Mouse (Mus musculus): ENCODE measurements around the gene Tuba1c. TPM values are rescaled to one million over a fixed set of nuclear protein-coding genes. Genes with fewer than 3 reads are reported as not detected.

Tuba1c gene
- polyA plus RNA-seq, 1 experiment from 2014 or later: 196 TPM

DNA sequence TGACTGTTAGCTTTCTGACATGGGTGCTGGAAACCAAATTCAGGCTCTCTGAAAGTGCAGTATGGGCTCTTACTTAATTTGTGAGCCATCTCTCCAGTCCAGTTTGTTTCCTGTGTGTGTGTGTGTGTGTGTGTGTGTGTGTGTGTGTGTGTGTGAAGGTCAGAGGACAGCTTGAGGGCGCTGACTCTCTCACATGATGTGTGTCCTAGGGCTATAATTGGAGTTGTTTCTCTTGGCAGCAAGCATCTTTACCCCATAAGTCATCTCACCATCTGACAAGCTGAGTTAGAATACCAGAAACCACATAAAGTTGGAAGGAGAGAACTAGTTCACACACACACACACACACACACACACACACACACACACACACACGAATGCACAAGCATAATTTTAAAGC is 18.8 kb upstream of the Tuba1c start:
- Histone ChIP-seq H3K9me3 (replicated peaks; ENCODE audit: control insufficient read depth, low read length) (no peaks in the 10 kb centered on the region), H3K36me3 (ENCODE audit: control insufficient read depth, insufficient read depth, low read length) (no peaks in the 10 kb centered on the region), H3K4me2 (ENCODE audit: low read depth, low read length) (no peak overlapping the region), H3K27ac (ENCODE audit: low read length) (no peak overlapping the region), H3K4me3 (replicated peaks; ENCODE audit: low read length) (no peak overlapping the region), H3K9ac (ENCODE audit: low read length) (no peak overlapping the region), H3K4me1 (ENCODE audit: control insufficient read depth, insufficient read depth, low read length) (peaks cover 2% of the 10 kb centered on the region; the same call in 1 of the 2 replicates), H3K27me3 (ENCODE audit: control insufficient read depth, insufficient read depth, low read length) (no peaks in the 10 kb centered on the region)
- ATAC-seq (ENCODE audit: insufficient read depth, low FRiP score): no peak
- 78% methylated on average over 2 of the region's 2 CpGs for WGBS

DNA sequence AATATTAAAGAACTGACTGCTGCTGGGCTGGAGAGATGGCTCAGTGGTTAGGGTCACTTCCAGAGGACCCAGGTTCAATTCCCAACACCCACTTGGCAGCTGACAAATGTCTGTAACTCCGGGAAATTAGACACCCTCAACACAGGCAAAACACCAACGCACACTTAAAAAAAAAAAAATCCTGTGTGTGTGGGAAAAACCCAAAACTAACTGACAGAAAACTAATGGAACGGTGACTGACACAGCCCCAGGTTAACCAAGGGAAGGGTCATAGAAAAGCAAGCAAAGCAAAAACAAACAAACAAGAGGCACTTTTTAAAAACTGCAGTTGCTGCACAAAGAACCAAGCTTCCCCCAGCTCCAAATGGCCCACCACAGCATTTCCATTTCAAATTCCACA is 17.7 kb upstream of the Tuba1c start:
- no peak overlapping the region for H3K4me2 ChIP-seq (ENCODE audit: low read depth, low read length)
- no peaks in the 10 kb centered on the region for H3K36me3 ChIP-seq (ENCODE audit: control insufficient read depth, insufficient read depth, low read length)
- WGBS: 66% methylated on average over 3 of the region's 3 CpGs
- H3K4me3 ChIP-seq (replicated peaks; ENCODE audit: low read length): no peak overlapping the region
- H3K9ac ChIP-seq (ENCODE audit: low read length): no peak overlapping the region
- H3K27me3 ChIP-seq (ENCODE audit: control insufficient read depth, insufficient read depth, low read length): no peaks in the 10 kb centered on the region
- peaks cover 2% of the 10 kb centered on the region; the same call in 1 of the 2 replicates for H3K4me1 ChIP-seq (ENCODE audit: control insufficient read depth, insufficient read depth, low read length)
- no peak overlapping the region for H3K27ac ChIP-seq (ENCODE audit: low read length)
- ATAC-seq (ENCODE audit: insufficient read depth, low FRiP score): no peak
- H3K9me3 ChIP-seq (replicated peaks; ENCODE audit: control insufficient read depth, low read length): no peaks in the 10 kb centered on the region

DNA sequence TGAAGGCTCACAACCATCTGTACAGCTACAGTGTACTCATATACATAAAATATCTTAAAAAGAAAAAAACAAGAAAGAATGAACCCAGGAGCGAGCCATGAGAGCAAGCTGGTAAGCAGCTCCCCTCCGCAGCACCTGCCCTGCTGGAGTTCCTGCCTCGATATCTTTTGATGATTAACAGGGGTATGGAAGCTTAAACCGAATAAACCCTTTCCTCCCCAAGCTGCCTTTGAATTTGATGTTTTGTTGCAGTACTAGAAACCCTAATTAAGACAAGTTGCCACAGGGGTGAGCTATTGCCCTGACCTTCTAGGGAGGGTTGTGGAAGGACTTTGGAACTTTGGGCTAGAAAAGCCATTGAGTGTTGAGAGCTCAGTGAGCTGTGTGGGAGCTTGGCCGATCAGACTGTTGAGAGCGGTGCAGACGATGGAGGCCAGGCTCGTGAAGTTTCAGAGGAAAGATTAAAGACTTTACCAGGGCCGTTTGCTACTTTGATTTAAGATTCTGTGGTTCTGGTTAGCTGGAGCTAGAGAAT is 15.1 kb upstream of the Tuba1c start:
- Histone ChIP-seq H3K27ac (ENCODE audit: low read length) (no peak overlapping the region), H3K9me3 (replicated peaks; ENCODE audit: control insufficient read depth, low read length) (no peaks in the 10 kb centered on the region), H3K27me3 (ENCODE audit: control insufficient read depth, insufficient read depth, low read length) (no peaks in the 10 kb centered on the region), H3K9ac (ENCODE audit: low read length) (no peak overlapping the region), H3K4me3 (replicated peaks; ENCODE audit: low read length) (no peak overlapping the region), H3K4me1 (ENCODE audit: control insufficient read depth, insufficient read depth, low read length) (no peaks in the 10 kb centered on the region), H3K36me3 (ENCODE audit: control insufficient read depth, insufficient read depth, low read length) (no peaks in the 10 kb centered on the region), H3K4me2 (ENCODE audit: low read depth, low read length) (no peak overlapping the region)
- ATAC-seq (ENCODE audit: insufficient read depth, low FRiP score): no peak
- WGBS: 46% methylated on average over 9 of the region's 9 CpGs

DNA sequence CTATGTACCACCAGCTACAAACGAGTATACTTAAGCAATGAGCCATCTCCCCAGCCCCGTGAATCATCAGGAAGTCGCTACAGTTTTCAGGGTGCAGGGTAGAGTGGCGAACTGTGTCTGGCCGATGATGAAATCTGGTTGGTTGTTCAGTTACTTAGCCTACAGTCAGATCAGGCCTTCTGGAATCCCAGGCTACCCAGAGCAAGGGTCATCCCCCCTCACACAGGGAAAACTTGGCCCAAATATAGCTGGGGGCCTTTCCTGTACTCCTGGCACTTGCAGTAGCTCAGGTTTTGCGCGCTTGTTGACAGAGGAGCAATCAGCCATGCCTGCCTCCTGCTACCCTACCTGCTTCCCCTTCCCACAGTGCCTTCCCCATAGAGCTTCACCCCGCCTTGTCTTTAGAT is 12.3 kb upstream of the Tuba1c start:
- Histone ChIP-seq H3K4me2 (ENCODE audit: low read depth, low read length) (no peak overlapping the region), H3K9me3 (replicated peaks; ENCODE audit: control insufficient read depth, low read length) (0 out of 2 replicates have a peak, but pooled peaks cover 3% of the 10 kb centered on the region), H3K36me3 (ENCODE audit: control insufficient read depth, insufficient read depth, low read length) (no peaks in the 10 kb centered on the region), H3K4me1 (ENCODE audit: control insufficient read depth, insufficient read depth, low read length) (no peaks in the 10 kb centered on the region), H3K4me3 (replicated peaks; ENCODE audit: low read length) (no peak overlapping the region), H3K9ac (ENCODE audit: low read length) (no peak overlapping the region), H3K27ac (ENCODE audit: low read length) (no peak overlapping the region), H3K27me3 (ENCODE audit: control insufficient read depth, insufficient read depth, low read length) (no peaks in the 10 kb centered on the region)
- WGBS: 76% methylated on average over 8 of the region's 8 CpGs
- ATAC-seq (ENCODE audit: insufficient read depth, low FRiP score): no peak

DNA sequence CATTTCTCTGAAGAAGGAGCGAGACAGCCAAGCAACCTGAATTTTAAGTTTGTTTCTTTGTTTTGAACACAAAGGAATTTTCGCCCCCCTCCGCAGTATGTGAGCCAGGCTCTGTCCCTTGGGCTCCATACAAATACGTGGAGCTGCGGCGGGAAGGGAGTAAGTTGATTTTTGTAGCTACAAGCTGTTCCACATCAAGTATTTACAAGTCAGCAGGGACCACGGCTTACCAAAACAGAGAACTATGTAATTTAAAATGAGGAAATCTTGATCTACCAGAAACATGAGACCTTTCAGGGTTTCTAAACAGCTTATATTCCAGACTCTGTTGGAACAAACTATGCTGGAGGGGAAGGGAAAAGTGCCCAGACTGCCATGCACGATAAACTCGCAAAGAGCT is 11.7 kb upstream of the Tuba1c start:
- Histone ChIP-seq H3K27ac (ENCODE audit: low read length) (no peak overlapping the region), H3K4me1 (ENCODE audit: control insufficient read depth, insufficient read depth, low read length) (no peaks in the 10 kb centered on the region), H3K36me3 (ENCODE audit: control insufficient read depth, insufficient read depth, low read length) (no peaks in the 10 kb centered on the region), H3K4me2 (ENCODE audit: low read depth, low read length) (no peak overlapping the region), H3K9me3 (replicated peaks; ENCODE audit: control insufficient read depth, low read length) (0 out of 2 replicates have a peak, but pooled peaks cover 3% of the 10 kb centered on the region), H3K9ac (ENCODE audit: low read length) (no peak overlapping the region), H3K27me3 (ENCODE audit: control insufficient read depth, insufficient read depth, low read length) (no peaks in the 10 kb centered on the region), H3K4me3 (replicated peaks; ENCODE audit: low read length) (no peak overlapping the region)
- 63% methylated on average over 9 of the region's 9 CpGs for WGBS
- ATAC-seq (ENCODE audit: insufficient read depth, low FRiP score): no peak

DNA sequence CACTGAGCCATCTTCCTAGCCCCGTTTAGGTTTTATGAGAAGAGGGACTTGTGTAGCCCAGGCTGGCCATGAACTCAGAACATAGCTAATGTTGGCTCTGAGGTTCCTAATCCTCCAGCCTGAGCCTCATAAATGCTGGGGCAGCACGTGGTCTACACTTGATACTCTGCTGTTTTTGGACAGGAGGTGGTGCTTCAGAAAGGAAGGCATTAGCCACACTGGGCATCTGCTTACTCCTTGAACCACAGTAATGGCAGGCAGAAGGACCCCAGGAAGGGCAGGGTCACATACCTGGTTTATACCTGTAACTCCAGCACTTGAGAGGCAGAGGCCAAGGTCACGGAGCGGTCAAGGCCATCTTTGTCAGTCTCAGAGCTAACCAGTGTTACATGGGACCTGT is 11.1 kb upstream of the Tuba1c start:
- no peak for ATAC-seq (ENCODE audit: insufficient read depth, low FRiP score)
- Histone ChIP-seq H3K27ac (ENCODE audit: low read length) (no peak overlapping the region), H3K9me3 (replicated peaks; ENCODE audit: control insufficient read depth, low read length) (0 out of 2 replicates have a peak, but pooled peaks cover 3% of the 10 kb centered on the region), H3K4me3 (replicated peaks; ENCODE audit: low read length) (no peak overlapping the region), H3K4me1 (ENCODE audit: control insufficient read depth, insufficient read depth, low read length) (no peaks in the 10 kb centered on the region), H3K4me2 (ENCODE audit: low read depth, low read length) (0 out of 2 replicates have a peak overlapping the region, but pooled peaks have one; percentile 9), H3K36me3 (ENCODE audit: control insufficient read depth, insufficient read depth, low read length) (no peaks in the 10 kb centered on the region), H3K27me3 (ENCODE audit: control insufficient read depth, insufficient read depth, low read length) (no peaks in the 10 kb centered on the region), H3K9ac (ENCODE audit: low read length) (no peak overlapping the region)
- WGBS: 83% methylated on average over 4 of the region's 4 CpGs

DNA sequence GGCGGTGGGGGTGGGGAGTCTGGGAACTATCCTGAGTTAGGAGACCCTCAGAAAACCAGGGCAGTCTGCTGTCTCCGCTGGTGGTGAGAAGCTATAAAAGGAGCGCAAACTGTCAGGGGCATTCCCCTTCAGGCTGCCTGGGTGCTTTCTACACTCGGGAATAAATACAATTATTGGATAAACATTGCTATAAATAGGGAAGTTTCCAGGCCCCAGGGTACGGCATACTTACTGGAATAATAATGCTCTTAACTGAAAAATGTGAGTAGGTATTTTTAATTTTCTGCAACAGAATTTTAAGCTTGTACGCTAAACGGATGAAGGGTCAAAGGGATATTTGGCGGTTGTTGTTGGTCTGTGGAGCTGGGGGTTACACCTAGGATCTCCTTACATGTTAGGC is 10.3 kb upstream of the Tuba1c start:
- H3K9ac ChIP-seq (ENCODE audit: low read length): no peak overlapping the region; the same call in 1 of the 2 replicates

DNA sequence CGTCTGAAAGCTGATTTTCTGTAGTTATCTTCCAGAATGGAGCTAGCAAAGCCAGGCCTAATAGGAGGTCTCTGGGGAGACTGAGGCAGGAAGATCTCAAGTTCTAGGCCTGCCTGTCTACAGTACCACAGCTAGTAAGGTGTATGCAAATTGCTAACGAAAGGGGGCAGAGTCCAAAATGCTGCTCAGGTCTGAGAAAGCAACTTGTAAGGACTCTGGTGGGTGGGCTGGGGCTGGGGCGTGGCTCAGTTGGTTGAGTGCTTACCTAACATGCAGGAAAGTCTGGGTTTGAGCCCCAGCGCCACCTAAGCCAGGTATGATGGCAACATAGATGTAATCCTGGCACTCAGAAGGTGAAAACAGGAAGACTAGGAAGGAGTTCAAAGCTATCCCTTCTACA is 9.5 kb upstream of the Tuba1c start:
- H3K9ac ChIP-seq (ENCODE audit: low read length): no peak overlapping the region
- no peaks in the 10 kb centered on the region for H3K36me3 ChIP-seq (ENCODE audit: control insufficient read depth, insufficient read depth, low read length)
- no peaks in the 10 kb centered on the region for H3K4me1 ChIP-seq (ENCODE audit: control insufficient read depth, insufficient read depth, low read length)
- WGBS: 93% methylated on average over 4 of the region's 4 CpGs
- H3K4me3 ChIP-seq (replicated peaks; ENCODE audit: low read length): no peak overlapping the region
- no peak for ATAC-seq (ENCODE audit: insufficient read depth, low FRiP score)
- H3K27me3 ChIP-seq (ENCODE audit: control insufficient read depth, insufficient read depth, low read length): no peaks in the 10 kb centered on the region
- H3K9me3 ChIP-seq (replicated peaks; ENCODE audit: control insufficient read depth, low read length): 0 out of 2 replicates have a peak, but pooled peaks cover 3% of the 10 kb centered on the region
- H3K27ac ChIP-seq (ENCODE audit: low read length): no peak overlapping the region
- H3K4me2 ChIP-seq (ENCODE audit: low read depth, low read length): no peak overlapping the region

More for the DNA sequence above, 10.3 kb upstream of the Tuba1c start:
- H3K36me3 ChIP-seq (ENCODE audit: control insufficient read depth, insufficient read depth, low read length): no peaks in the 10 kb centered on the region
- H3K9me3 ChIP-seq (replicated peaks; ENCODE audit: control insufficient read depth, low read length): 0 out of 2 replicates have a peak, but pooled peaks cover 3% of the 10 kb centered on the region
- peak overlapping the region; percentile 9; the same call in 1 of the 2 replicates for H3K4me2 ChIP-seq (ENCODE audit: low read depth, low read length)
- no peaks in the 10 kb centered on the region for H3K4me1 ChIP-seq (ENCODE audit: control insufficient read depth, insufficient read depth, low read length)
- no peaks in the 10 kb centered on the region for H3K27me3 ChIP-seq (ENCODE audit: control insufficient read depth, insufficient read depth, low read length)
- WGBS: 45% methylated on average over 8 of the region's 8 CpGs
- peak overlapping the region; percentile 16; the same call in 1 of the 2 replicates for H3K27ac ChIP-seq (ENCODE audit: low read length)
- no peak for ATAC-seq (ENCODE audit: insufficient read depth, low FRiP score)
- H3K4me3 ChIP-seq (replicated peaks; ENCODE audit: low read length): 0 out of 2 replicates have a peak overlapping the region, but pooled peaks have one; percentile 3

DNA sequence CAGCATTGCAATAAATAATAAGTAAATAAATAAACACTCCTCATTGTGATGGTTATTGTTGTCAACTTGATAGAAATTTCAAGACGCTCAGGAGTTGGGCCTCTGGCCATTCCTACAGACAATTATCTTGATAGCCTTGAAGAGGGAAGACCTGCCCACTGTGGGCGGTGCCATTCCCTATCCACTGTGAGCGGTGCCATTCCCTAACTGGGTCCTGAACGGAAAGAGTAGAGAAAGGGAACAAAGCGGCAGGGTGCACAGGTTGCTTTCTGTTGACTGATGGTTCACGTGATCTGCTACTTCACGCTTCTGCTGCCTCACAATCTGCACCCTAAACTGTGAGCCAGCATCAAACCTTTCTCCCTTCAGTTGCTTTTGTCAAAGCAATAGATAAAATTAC is 8.4 kb upstream of the Tuba1c start:
- no peak overlapping the region for H3K9ac ChIP-seq (ENCODE audit: low read length)
- no peak for ATAC-seq (ENCODE audit: insufficient read depth, low FRiP score)
- H3K4me2 ChIP-seq (ENCODE audit: low read depth, low read length): no peak overlapping the region
- H3K4me1 ChIP-seq (ENCODE audit: control insufficient read depth, insufficient read depth, low read length): no peaks in the 10 kb centered on the region
- H3K27me3 ChIP-seq (ENCODE audit: control insufficient read depth, insufficient read depth, low read length): no peaks in the 10 kb centered on the region
- 0 out of 2 replicates have a peak, but pooled peaks cover 3% of the 10 kb centered on the region for H3K9me3 ChIP-seq (replicated peaks; ENCODE audit: control insufficient read depth, low read length)
- no peak overlapping the region for H3K27ac ChIP-seq (ENCODE audit: low read length)
- no peak overlapping the region for H3K4me3 ChIP-seq (replicated peaks; ENCODE audit: low read length)
- 93% methylated on average over 7 of the region's 7 CpGs for WGBS
- no peaks in the 10 kb centered on the region for H3K36me3 ChIP-seq (ENCODE audit: control insufficient read depth, insufficient read depth, low read length)
